In the genomic region with DNA sequence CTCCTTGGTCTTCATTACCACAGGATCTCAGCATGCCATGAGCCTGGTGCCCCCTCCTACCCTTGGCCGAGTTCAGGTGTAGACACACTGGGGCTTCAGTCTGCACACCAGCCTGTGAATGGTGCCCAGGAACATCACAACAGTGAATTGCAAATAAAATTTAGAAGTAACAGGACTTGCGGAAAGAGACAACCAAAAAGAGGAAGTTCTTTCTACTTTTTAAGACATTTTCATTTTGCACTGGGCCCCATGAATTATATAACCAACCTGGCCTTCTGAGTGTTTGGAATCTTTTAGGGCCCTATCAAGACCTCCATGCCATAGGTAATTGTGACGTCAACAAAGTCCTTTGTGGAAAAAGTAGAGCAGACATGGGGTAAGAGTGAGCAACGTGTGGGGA, we compare ENCODE assay signal across 25 mouse cellular contexts.
A peak's percentile ranks its signal among the peaks of the same experiment; 100 is the strongest.
DNase-seq lines count a peak whose midpoint lies in the region; ATAC-seq and TF ChIP-seq lines count a peak whose summit lies in the region.
"Had no signal": no experiment of that assay in that cellular context is flagged by ENCODE, and none has a peak within 500 bp of the region (broad histone marks: within the 10 kb centered on the region; RNA-seq: fewer than 3 reads in every experiment).

No protein-coding gene starts in this region.

- H3K4me1 ChIP-seq in hindbrain, postnatal 0 days (ENCODE audit: insufficient read depth, low read length) = peaks cover 39% of the 10 kb centered on the region
- peaks cover 53% of the 10 kb centered on the region for H3K4me1 ChIP-seq in hindbrain, embryonic 10.5 days (replicated peaks)
- H3K4me1 ChIP-seq in CH12.LX (ENCODE audit: control insufficient read depth in 1 of 2, insufficient read depth in 2 of 2) = peaks cover 0 to 21% of the 10 kb centered on the region in 2 experiments; a peak in 3 of 4 replicates
- H3K4me1 ChIP-seq in megakaryocyte, embryonic 14.5 days = peaks cover 22% of the 10 kb centered on the region

- 82% methylated on average over 4 of the region's 4 CpGs for WGBS in hindbrain, postnatal 0 days
- 91% methylated on average over 4 of the region's 4 CpGs for WGBS in hindbrain, embryonic 10.5 days

- H3K27ac ChIP-seq in hindbrain, postnatal 0 days = peak overlapping the region; percentile 38; the same call in 1 of the 2 replicates
- H3K27ac ChIP-seq in hindbrain, embryonic 10.5 days = no peak overlapping the region
- no peak overlapping the region for H3K27ac ChIP-seq in CH12.LX (ENCODE audit: insufficient read depth, low read depth)
- H3K27ac ChIP-seq: heart, embryonic 15.5 days; intestine, embryonic 15.5 days; layer of hippocampus, adult 2 months; limb, embryonic 13.5 days; liver, embryonic 12.5 days; neural tube, embryonic 13.5 days had no signal

- no peak overlapping the region for H3K9ac ChIP-seq in hindbrain, postnatal 0 days (replicated peaks; ENCODE audit: low read length)
- H3K9ac ChIP-seq in CH12.LX (ENCODE audit: insufficient read depth, low read depth) = no peak overlapping the region
- H3K9ac ChIP-seq: heart, embryonic 15.5 days; hindbrain, embryonic 15.5 days; intestine, embryonic 15.5 days; limb, embryonic 13.5 days; liver, embryonic 12.5 days; neural tube, embryonic 13.5 days had no signal

- ATAC-seq in hindbrain, postnatal 0 days = no peak
- ATAC-seq: CD4-positive, CD25-positive, alpha-beta regulatory T cell, adult 4 months; liver, embryonic 12.5 days; midbrain, embryonic 16.5 days; Patski had no signal

- H3K79me2 ChIP-seq in CH12.LX (replicated peaks; ENCODE audit: control insufficient read depth, extremely low read depth, insufficient read depth, poor library complexity, severe bottlenecking) = no peaks in the 10 kb centered on the region

- no peak for DNase-seq in hindbrain, postnatal 0 days (ENCODE audit: low spot score)
- no peak for DNase-seq in hindbrain, embryonic 10.5 days (ENCODE audit: low spot score)
- DNase-seq in A20 (ENCODE audit: low read depth, low spot score) = peak; percentile 48
- DNase-seq in CH12.LX (ENCODE audit: extremely low read depth) = peak; percentile 13
- no peak for DNase-seq in left cerebral cortex, postnatal 25 days (ENCODE audit: low spot score in 2 of 2)
- no peak for DNase-seq in cerebellum, adult 11 months
- DNase-seq: adrenal gland, postnatal 36 days; kidney, adult 9 months; kidney, postnatal 25 days; layer of hippocampus, postnatal 36 days; retina, postnatal 1 day; thymus, adult 2 months; thymus, postnatal 4 days had no signal

- H3K4me3 ChIP-seq in hindbrain, postnatal 0 days (ENCODE audit: low read length) = no peak overlapping the region
- H3K4me3 ChIP-seq in hindbrain, embryonic 10.5 days = no peak overlapping the region
- H3K4me3 ChIP-seq in CH12.LX (replicated peaks in 1 of 3; ENCODE audit: low read depth in 2 of 3, low read length in 2 of 3, poor library complexity in 1 of 3) = no peak overlapping the region
- H3K4me3 ChIP-seq in megakaryocyte, embryonic 14.5 days (replicated peaks) = peak overlapping the region; percentile 64
- H3K4me3 ChIP-seq: heart, embryonic 15.5 days; hindbrain, embryonic 15.5 days; intestine, embryonic 15.5 days; layer of hippocampus, adult 2 months; limb, embryonic 13.5 days; liver, embryonic 12.5 days; myocyte; neural tube, embryonic 13.5 days had no signal

- no peaks in the 10 kb centered on the region for H3K9me3 ChIP-seq in hindbrain, postnatal 0 days (ENCODE audit: low read length)
- no peaks in the 10 kb centered on the region for H3K9me3 ChIP-seq in hindbrain, embryonic 10.5 days
- no peaks in the 10 kb centered on the region for H3K9me3 ChIP-seq in CH12.LX (replicated peaks; ENCODE audit: low read length)
- no peaks in the 10 kb centered on the region for H3K9me3 ChIP-seq in megakaryocyte, embryonic 14.5 days
- H3K9me3 ChIP-seq: heart, embryonic 15.5 days; hindbrain, embryonic 15.5 days; intestine, embryonic 15.5 days; limb, embryonic 13.5 days; liver, embryonic 12.5 days; neural tube, embryonic 13.5 days had no signal

- in situ Hi-C loops in CH12.LX (cut with MboI; ENCODE audit: low pct_ligation_motif_present, low pct_unique_long_range_greater_than_20kb, low sequenced_read_pairs) = no loop called here

- no peak for TF ChIP-seq EP300 in CH12.LX (IDR thresholded peaks at IDR 0.05; ENCODE audit: low read length)

- dilution Hi-C loops in CH12.LX (cut with MboI; ENCODE audit: extremely low pct_ligation_motif_present, extremely low pct_unique_long_range_greater_than_20kb, low sequenced_read_pairs) = no loop called here

- no peaks in the 10 kb centered on the region for H3K36me3 ChIP-seq in hindbrain, postnatal 0 days (ENCODE audit: insufficient read depth, low read length)
- H3K36me3 ChIP-seq in hindbrain, embryonic 10.5 days = no peaks in the 10 kb centered on the region
- no peaks in the 10 kb centered on the region for H3K36me3 ChIP-seq in CH12.LX (replicated peaks in 1 of 2; ENCODE audit: control insufficient read depth in 1 of 2, insufficient read depth in 1 of 2, low read length in 1 of 2)
- no peaks in the 10 kb centered on the region for H3K36me3 ChIP-seq in megakaryocyte, embryonic 14.5 days (replicated peaks; ENCODE audit: low read length)
- H3K36me3 ChIP-seq: heart, embryonic 15.5 days; hindbrain, embryonic 15.5 days; intestine, embryonic 15.5 days; liver, embryonic 12.5 days; neural tube, embryonic 13.5 days had no signal

- H3K27me3 ChIP-seq in hindbrain, postnatal 0 days (ENCODE audit: insufficient read depth, low read length) = no peaks in the 10 kb centered on the region
- H3K27me3 ChIP-seq in hindbrain, embryonic 10.5 days (ENCODE audit: insufficient read depth, poor library complexity, severe bottlenecking) = no peaks in the 10 kb centered on the region
- no peaks in the 10 kb centered on the region for H3K27me3 ChIP-seq in CH12.LX (replicated peaks)
- peaks cover 15% of the 10 kb centered on the region for H3K27me3 ChIP-seq in megakaryocyte, embryonic 14.5 days (replicated peaks)
- H3K27me3 ChIP-seq: hindbrain, embryonic 15.5 days; intestine, embryonic 15.5 days; limb, embryonic 13.5 days; liver, embryonic 12.5 days; neural tube, embryonic 13.5 days; Patski had no signal

- TF ChIP-seq POLR2A in CH12.LX (IDR thresholded peaks at IDR 0.05; ENCODE audit: low read depth, low read length) = no peak

- TF ChIP-seq CTCF in hindbrain, postnatal 0 days (IDR thresholded peaks at IDR 0.05; ENCODE audit: low read depth) = no peak
- TF ChIP-seq CTCF in CH12.LX (conservative IDR thresholded peaks at IDR 0.05 in 1 of 2, IDR thresholded peaks at IDR 0.05 in 1 of 2; ENCODE audit: low read depth in 2 of 2, low read length in 2 of 2) = no peak

- no peak for TF ChIP-seq RAD21 in CH12.LX (IDR thresholded peaks at IDR 0.05; ENCODE audit: low read depth, low read length)

- no peak overlapping the region for H3K4me2 ChIP-seq in hindbrain, postnatal 0 days (ENCODE audit: low read depth, low read length)
- H3K4me2 ChIP-seq in CH12.LX (ENCODE audit: insufficient read depth, low read depth, poor library complexity, severe bottlenecking) = no peak overlapping the region
- H3K4me2 ChIP-seq: heart, embryonic 15.5 days; hindbrain, embryonic 15.5 days; intestine, embryonic 15.5 days; limb, embryonic 13.5 days; liver, embryonic 12.5 days; neural tube, embryonic 13.5 days had no signal

- intact Hi-C loops in left cerebral cortex, postnatal 25 days (cut with DNase I) = no loop called here

TF ChIP-seq in CH12.LX, 34 proteins besides CTCF, POLR2A, EP300 and RAD21:
- TF ChIP-seq CHD1 (IDR thresholded peaks at IDR 0.05; ENCODE audit: low read depth, low read length) (no peak), ELF1 (IDR thresholded peaks at IDR 0.05; ENCODE audit: low read depth, low read length) (no peak), ZMIZ1 (IDR thresholded peaks at IDR 0.05; ENCODE audit: low read depth, low read length) (no peak), POLR2AphosphoS2 (IDR thresholded peaks at IDR 0.05; ENCODE audit: low read depth, low read length) (no peak), MXI1 (IDR thresholded peaks at IDR 0.05; ENCODE audit: low read depth, low read length) (no peak), NRF1 (IDR thresholded peaks at IDR 0.05; ENCODE audit: low read depth, low read length) (no peak), BHLHE40 (IDR thresholded peaks at IDR 0.05; ENCODE audit: low read depth, low read length) (no peak), MYC (IDR thresholded peaks at IDR 0.05; ENCODE audit: low read depth, low read length) (no peak), MAFK (IDR thresholded peaks at IDR 0.05; ENCODE audit: insufficient replicate concordance, low read length) (no peak), HCFC1 (IDR thresholded peaks at IDR 0.05; ENCODE audit: low read depth, low read length) (no peak), TCF12 (IDR thresholded peaks at IDR 0.05; ENCODE audit: low read depth, low read length) (no peak), JUN (IDR thresholded peaks at IDR 0.05; ENCODE audit: insufficient read depth, low read depth, low read length) (no peak), ZNF384 (IDR thresholded peaks at IDR 0.05; ENCODE audit: low read depth, low read length) (no peak), MAX (IDR thresholded peaks at IDR 0.05; ENCODE audit: low read length) (no peak), MAZ (IDR thresholded peaks at IDR 0.05; ENCODE audit: low read depth, low read length) (no peak), ETS1 (conservative IDR thresholded peaks at IDR 0.05; ENCODE audit: low read depth, low read length) (no peak), SIN3A (IDR thresholded peaks at IDR 0.05; ENCODE audit: low read length) (no peak), MEF2A (IDR thresholded peaks at IDR 0.05; ENCODE audit: borderline replicate concordance, low read depth, low read length) (no peak), USF2 (conservative IDR thresholded peaks at IDR 0.05; ENCODE audit: low read depth, low read length) (no peak)

Comparison
In these comparisons a context has a peak if more than half of its experiments do, and no peak if none do; other contexts are left out.
1. DNase-seq: peak in A20 (single experiment) and CH12.LX (single experiment); none in hindbrain, postnatal 0 days (single experiment), hindbrain, embryonic 10.5 days (single experiment), left cerebral cortex, postnatal 25 days (0 of 2) and cerebellum, adult 11 months (single experiment).